Mouse (Mus musculus) G1E (cell line): ENCODE data around the gene Ntm.

Experiments
- CTCF ChIP-seq: IDR thresholded peaks from 2 replicates; pipeline ENCODE4 v1.5.1; 2012; ENCODE audit warnings: low read depth, low read length, inconsistent platforms, mixed read lengths
- GATA1 ChIP-seq: IDR thresholded peaks from 2 replicates; pipeline ENCODE4 v1.6.1; 2012; ENCODE audit warnings: borderline replicate concordance, low read length, inconsistent platforms, mixed read lengths
- POLR2AphosphoS5 ChIP-seq: IDR thresholded peaks from 2 replicates; pipeline ENCODE4 v1.6.1; 2012; ENCODE audit warnings: low read depth, low read length, inconsistent platforms; ENCODE audit not compliant: insufficient replicate concordance

- no peak for TF ChIP-seq CTCF
- no peak for TF ChIP-seq GATA1
- TF ChIP-seq POLR2AphosphoS5 = no peak
Measured at GRCm38 (mm10) chr9:29864886-29865285, 98.1 kb downstream of the Ntm start.
